Mouse (Mus musculus): ENCODE measurements around the gene Spag16.

Gene Spag16

GRCm38 (mm10) chr1:70442209-70443080 lies 615.7 kb downstream of the Spag16 start:
- no peak for DNase-seq (ENCODE audit: low spot score in 2 of 2)

DNA sequence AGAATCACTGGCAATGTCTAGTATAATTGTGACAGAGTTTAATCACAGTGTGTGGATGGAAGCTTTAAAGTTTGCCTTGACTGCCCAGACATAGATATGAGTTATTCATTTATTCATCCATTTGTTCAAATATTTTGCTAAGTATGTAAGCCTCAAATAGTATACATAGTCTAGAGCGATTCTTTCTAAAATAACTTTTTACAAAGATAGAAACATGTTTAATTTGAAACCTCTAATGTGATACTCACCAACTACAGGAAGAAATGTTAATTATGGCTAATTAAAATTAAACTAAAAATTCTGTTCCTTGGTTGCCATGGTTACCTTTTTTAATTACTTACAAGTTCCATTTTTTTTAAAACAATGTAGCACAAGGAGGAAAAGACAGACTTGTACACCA lies 653.1 kb downstream of the Spag16 start:
- DNase-seq (ENCODE audit: low spot score in 2 of 2), result no peak

DNA sequence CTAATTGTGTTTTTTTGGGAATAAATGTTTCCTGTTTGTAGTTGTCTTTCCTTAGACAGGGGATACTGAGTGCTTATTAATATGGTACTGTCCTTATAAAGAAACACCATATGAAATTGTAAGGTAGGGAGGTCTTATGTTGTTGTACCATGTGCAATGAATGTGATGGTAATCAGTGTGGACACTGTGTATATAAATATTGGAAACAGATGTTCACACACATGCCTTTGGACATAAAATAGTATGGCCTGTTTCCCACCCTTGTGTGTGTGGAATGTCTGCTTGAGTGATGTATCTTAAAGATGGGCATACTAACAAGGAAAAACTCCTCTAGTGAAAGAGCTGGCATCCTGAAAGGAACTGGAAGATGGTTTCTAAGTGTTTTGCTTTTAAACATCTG lies 692.1 kb downstream of the Spag16 start:
- DNase-seq (ENCODE audit: low spot score in 2 of 2), result no peak

DNA sequence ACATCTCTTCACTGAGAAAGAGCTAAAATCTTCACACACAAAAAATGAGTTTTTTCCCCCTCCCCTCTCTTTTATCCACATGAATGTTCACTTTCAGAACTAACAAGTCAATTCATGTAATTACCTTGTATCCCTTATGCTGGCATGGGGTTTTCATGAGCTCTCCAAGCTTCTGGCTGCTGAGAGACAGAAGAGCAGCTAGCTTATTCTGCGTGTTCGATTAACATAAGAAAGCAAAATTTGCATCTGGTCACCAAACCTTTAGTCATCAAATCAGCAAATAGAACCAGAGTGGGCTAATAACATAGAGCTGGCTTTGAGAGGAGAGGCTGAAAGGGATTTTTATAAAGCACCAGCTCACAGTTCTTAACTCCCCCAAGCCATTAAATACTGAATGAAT lies 700.4 kb downstream of the Spag16 start:
- DNase-seq (ENCODE audit: low spot score in 2 of 2), result no peak

DNA sequence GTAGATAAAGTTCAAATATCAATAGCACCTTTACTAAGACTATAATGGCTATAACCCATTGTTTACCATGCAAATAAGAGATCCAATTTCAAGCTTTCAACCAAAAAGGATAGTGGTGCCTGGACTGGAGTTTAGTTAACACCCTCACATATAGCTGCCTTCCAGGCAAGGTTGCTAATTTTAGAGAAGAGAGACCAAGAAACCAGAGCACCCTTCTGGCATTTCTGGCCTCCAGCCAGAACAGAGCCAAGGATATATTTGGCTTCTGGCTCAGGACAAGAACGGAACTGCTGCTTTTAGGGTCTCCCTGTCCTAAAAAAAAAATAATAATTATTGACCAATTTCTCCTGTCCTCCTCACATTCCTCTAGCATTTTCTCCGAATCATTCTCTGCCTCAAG lies 703.0 kb downstream of the Spag16 start:
- DNase-seq (ENCODE audit: low spot score in 2 of 2), result no peak

DNA sequence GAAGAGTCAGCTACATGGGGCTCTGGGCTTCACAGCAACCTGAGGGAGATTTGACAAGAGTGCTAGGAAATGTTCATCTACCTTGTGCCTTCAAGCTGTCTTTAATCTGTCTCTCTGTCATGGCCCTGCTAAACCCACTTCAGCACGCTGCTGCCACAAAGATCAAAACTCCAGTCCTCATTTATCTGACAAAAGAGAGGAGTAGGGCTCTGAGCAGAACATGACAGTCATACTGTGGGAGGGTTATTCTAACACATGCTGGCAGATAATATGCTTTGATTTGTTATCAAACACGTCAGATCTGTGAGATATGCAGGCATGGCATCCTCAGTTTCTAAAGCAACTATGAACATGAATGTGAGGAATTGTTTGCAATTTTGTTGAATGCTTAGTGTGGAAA lies 725.1 kb downstream of the Spag16 start:
- no peak for DNase-seq (ENCODE audit: low spot score in 2 of 2)

- DNase-seq (ENCODE audit: low spot score in 2 of 2), result no peak
Observed at GRCm38 (mm10) chr1:70621805-70622204, 795.0 kb downstream of the Spag16 start.

DNA sequence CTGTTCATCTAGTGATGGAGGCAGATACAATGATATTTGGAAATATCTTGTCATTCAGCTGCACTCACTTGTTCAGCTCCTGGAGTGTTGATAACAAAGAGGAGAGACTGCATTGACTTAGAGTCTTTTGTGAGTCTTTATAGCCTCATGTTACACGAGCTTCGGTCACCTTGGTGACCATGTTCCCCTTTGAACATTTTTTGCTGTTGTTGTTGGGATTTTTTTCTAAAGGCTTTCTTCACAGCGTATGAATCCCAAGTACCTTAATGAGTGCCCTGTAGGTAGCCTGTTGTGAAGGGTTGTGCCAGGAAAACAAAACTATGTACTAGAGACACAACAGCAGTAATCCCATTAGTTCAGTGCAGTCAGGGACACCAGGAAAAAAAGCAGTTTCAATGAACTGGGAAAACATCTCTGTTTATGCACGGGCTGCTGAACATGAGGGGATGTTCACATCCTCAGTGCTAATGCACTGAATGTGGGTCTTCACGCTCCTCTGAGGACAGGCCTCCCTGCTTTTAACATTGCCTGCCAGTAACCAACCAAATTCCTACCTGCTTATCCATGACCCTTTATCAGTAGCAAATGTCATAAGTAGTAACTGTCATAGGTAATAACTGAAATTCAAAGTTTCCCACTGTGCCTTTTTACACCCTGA lies 798.2 kb downstream of the Spag16 start:
- no peak for DNase-seq (ENCODE audit: low spot score in 2 of 2)

- no peak for DNase-seq (ENCODE audit: low spot score in 2 of 2)
Observed at GRCm38 (mm10) chr1:70652719-70653118, 825.9 kb downstream of the Spag16 start.

DNA sequence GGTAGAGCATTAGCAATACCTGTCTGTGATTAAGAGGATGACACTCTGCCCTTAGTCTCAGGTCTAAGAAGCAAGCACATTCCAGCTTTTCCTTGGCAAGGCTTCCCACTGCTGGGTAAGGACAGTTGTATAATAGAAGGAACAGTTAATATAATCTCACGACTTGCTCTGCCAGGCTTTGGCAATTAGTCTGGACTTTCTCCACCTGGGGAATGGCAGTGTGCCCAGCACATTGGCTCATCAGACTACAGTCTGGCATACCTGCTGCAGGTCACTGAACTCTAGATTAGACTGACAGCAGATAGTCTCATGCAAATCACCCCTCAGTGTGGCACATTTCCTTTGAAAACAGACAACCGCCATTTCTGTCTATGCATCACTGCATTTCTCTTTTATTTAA lies 865.8 kb downstream of the Spag16 start:
- no peak for DNase-seq (ENCODE audit: low spot score in 2 of 2)

DNA sequence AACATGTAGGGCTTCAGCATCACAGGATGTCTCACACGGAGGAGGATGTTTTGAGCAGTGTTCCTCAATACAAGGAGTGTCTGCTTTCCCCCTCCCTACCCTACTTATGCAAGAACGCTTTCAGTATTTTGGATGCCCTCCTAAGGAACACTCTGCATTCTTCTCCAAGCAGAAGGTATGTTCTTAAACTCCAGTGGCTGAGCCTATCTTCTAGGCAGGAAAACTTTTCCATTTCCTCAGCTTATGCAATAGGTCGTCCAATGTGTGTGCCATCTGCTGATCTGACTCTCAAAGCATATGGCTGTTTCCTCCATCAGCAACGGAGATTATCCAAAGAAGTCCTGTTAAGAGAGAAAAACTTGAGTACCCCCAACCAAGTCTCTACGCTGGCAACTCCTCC lies 873.5 kb downstream of the Spag16 start:
- no peak for DNase-seq (ENCODE audit: low spot score in 2 of 2)

DNA sequence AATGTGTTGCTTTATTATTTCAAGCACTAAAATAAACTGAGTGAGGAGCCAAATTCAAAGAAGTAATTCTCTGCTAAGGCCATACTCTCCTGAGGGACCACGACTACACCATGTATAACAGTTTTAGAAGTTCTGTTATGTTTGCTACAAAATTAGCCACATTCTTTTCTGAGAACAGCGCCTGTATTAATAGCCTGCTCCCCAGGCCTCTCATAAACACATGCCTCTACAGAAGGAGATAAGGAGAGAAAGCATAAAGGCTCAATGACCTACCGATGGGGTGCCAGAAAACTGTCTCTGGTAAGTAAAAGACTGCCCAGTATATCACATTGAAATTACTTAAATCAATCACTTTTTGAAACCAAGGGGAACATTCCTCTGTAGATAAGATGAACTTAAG lies 877.2 kb downstream of the Spag16 start:
- no peak for DNase-seq (ENCODE audit: low spot score in 2 of 2)

DNA sequence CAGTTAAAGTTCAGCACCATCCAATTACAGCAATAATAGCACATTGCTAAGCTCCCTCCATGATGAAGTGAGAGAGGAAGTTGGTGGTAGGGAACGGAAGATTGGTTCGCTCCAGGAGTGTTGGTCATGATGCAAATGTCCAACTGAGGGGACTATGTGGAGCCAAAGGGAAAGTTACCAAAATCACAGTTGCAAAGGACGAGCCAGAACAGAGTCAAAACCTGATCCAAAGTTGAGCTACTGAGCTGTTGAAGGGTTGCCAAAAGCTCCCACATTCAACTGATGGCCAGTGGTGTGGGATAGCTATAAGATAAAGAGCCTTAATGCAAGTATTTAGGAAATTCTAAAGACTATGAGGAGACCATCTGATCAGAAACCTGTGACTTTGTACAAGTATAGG lies 879.1 kb downstream of the Spag16 start:
- no peak for DNase-seq (ENCODE audit: low spot score in 2 of 2)

DNA sequence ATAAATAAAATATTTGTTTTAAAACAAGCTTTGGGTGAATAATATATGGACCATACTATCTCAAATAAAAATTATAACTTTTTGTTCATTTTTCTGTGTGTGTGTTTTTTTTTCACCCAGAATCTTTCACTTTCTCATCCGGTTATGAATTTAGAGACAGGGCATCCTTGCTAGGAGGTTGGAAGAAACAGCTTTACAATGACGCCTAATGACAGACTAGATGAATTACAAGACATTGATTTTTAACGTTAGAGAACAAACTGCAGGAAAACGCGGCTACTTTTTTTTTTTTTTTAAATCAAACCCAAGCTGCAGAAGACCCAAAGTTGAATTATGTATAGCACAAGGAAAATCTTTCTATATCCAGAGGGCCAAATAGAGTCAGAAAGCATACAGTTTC lies 898.3 kb downstream of the Spag16 start:
- DNase-seq (ENCODE audit: low spot score in 2 of 2), result no peak

DNA sequence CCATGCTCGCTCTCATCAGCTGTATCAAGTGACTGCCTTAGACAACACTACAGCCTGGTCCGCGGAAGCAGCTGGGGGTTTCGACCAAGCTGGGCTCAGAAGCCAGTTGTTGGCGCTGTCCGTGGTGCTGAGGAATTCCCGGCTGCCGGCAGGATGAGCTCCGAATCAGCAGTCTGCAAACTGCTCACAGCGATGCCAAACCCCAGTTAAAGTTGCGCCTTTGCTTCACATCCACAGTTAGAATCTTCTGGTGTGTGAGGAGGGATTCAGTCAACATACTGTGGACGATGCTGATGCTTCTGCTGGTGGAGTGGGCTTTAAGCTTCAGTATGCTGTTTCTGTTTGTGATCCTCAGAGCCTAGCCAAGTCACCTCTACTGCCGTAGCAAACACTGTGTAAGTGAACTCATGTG lies 898.9 kb downstream of the Spag16 start, which contains the start of gene Vwc2l:
Gene Vwc2l (plus strand): TSS at position 61 of the 412 bp plus-strand sequence.
- peak; percentile 11 to 50 for DNase-seq (ENCODE audit: low spot score in 2 of 2)
